Mouse (Mus musculus) gastrocnemius, postnatal 10 days (tissue): ENCODE data around the gene Gm10961. TPM values are rescaled to one million over a fixed set of nuclear protein-coding genes. Genes with fewer than 3 reads are reported as not detected.
A peak's percentile ranks its signal among the peaks of the same experiment; 100 is the strongest.

ENCODE experiments used
- DNase-seq: peaks from one replicate; pipeline ENCODE4 v3.0.0; 2021; ENCODE audit warnings: mixed read lengths
- long read RNA-seq, 2 experiments: library from polyadenylated mRNA; stranded (forward); transcript quantifications; one replicate each; pipeline ENCODE4 v2.0.0; 2021
- total RNA-seq, 2 experiments: library from RNA; stranded (reverse); gene quantifications; 2 replicates each; pipeline ENCODE4 v1.2.3; 2021

The Gm10961 gene
- not detected for total RNA-seq
- long read RNA-seq, experiment 1: 0 reads
- long read RNA-seq, experiment 2: 0 reads

GRCm38 (mm10) chr3:107630682-107631522 is at the start of gene Gm10961:
Gm10961 (plus strand) TSS chr3:107631322.
- DNase-seq: no peak

GRCm38 (mm10) chr3:107582130-107582874 is 48.8 kb upstream of the Gm10961 start:
- no peak for DNase-seq

- DNase-seq: no peak
These were observed 48.0 kb upstream of the Gm10961 start for GRCm38 (mm10) chr3:107582875-107583767.

- no peak for DNase-seq
These were observed 47.2 kb upstream of the Gm10961 start for GRCm38 (mm10) chr3:107583893-107584292.

GRCm38 (mm10) chr3:107586504-107586903 is 44.6 kb upstream of the Gm10961 start:
- no peak for DNase-seq

GRCm38 (mm10) chr3:107591612-107592011 is 39.5 kb upstream of the Gm10961 start:
- no peak for DNase-seq

- no peak for DNase-seq
These were observed 37.5 kb upstream of the Gm10961 start for GRCm38 (mm10) chr3:107593632-107594031.

- no peak for DNase-seq
These were observed 36.4 kb upstream of the Gm10961 start, which contains the start of gene Alx3 for GRCm38 (mm10) chr3:107594662-107595263. Alx3 (plus strand) TSS chr3:107595031.

GRCm38 (mm10) chr3:107595264-107595937 is 35.7 kb upstream of the Gm10961 start:
- peak; percentile 31 for DNase-seq

GRCm38 (mm10) chr3:107595938-107596461 is 35.1 kb upstream of the Gm10961 start:
- no peak for DNase-seq

- no peak for DNase-seq
These were observed 34.6 kb upstream of the Gm10961 start for GRCm38 (mm10) chr3:107596559-107596958.

GRCm38 (mm10) chr3:107597134-107597533 is 34.0 kb upstream of the Gm10961 start:
- DNase-seq: no peak

- DNase-seq: no peak
These were observed 33.3 kb upstream of the Gm10961 start for GRCm38 (mm10) chr3:107597586-107598389.

- no peak for DNase-seq
These were observed 31.0 kb upstream of the Gm10961 start for GRCm38 (mm10) chr3:107600127-107600526.

GRCm38 (mm10) chr3:107605304-107605703 is 25.8 kb upstream of the Gm10961 start:
- DNase-seq: peak; percentile 64

- DNase-seq: no peak
These were observed 23.9 kb upstream of the Gm10961 start for GRCm38 (mm10) chr3:107607221-107607620.

GRCm38 (mm10) chr3:107608808-107609207 is 22.3 kb upstream of the Gm10961 start:
- DNase-seq: no peak

- no peak for DNase-seq
These were observed 21.7 kb upstream of the Gm10961 start for GRCm38 (mm10) chr3:107609376-107609775.

GRCm38 (mm10) chr3:107611394-107611793 is 19.7 kb upstream of the Gm10961 start:
- DNase-seq: no peak
